Mouse (Mus musculus): ENCODE measurements around the gene Gm17617. TPM values are rescaled to one million over a fixed set of nuclear protein-coding genes. Genes with fewer than 3 reads are reported as not detected.

The Gm17617 gene
- polyA plus RNA-seq (2014; fragmentation: Nextera tagmentation; extraction: Ambion mirVana) = not detected in 2 replicates

DNA sequence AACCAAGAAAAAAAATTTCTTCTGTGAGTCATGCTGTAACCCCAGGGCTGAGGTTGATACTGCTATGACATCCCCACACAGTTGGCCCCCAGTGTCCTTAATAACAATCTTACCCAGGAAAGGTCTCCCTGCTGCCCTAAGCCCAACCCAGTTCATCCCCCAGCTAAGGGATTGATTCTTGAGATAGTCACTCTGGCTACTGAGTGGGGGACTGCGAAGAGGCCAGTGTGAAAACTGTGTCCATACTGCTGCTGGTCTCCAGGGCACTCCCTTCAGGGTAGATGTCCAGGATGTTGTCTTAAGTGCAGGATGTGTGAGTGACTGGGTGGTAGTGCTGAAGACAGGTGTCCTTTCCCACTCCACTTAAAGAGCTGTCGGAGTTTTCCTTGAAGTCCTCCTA lies at the start of gene Gm17617:
TSS of gene Gm17617 (minus strand) at position 101 of the 400 bp plus-strand sequence.
- H3K4me1 ChIP-seq (ENCODE audit: control insufficient read depth, insufficient read depth, low read length) = no peaks in the 10 kb centered on the region; the same call in 1 of the 2 replicates
- no peak for DNase-seq (ENCODE audit: low spot score)
- no peaks in the 10 kb centered on the region for H3K9me3 ChIP-seq (replicated peaks; ENCODE audit: control insufficient read depth, low read length)
- no peak for ATAC-seq
- H3K4me3 ChIP-seq (ENCODE audit: low read depth, low read length) = no peak within 1 kb of the TSS
- no peak within 1 kb of the TSS for H3K4me2 ChIP-seq (ENCODE audit: low read length)
- no peaks in the 10 kb centered on the region for H3K27me3 ChIP-seq (replicated peaks; ENCODE audit: control insufficient read depth, insufficient read depth, low read length)
- WGBS = 98% methylated on average over 2 of the region's 2 CpGs
- no peak within 1 kb of the TSS for H3K27ac ChIP-seq (ENCODE audit: low read depth, low read length)
- peaks cover 38% of the 10 kb centered on the region for H3K36me3 ChIP-seq (ENCODE audit: control insufficient read depth, insufficient read depth, low read length)
- H3K9ac ChIP-seq (ENCODE audit: low read length) = no peak within 1 kb of the TSS

DNA sequence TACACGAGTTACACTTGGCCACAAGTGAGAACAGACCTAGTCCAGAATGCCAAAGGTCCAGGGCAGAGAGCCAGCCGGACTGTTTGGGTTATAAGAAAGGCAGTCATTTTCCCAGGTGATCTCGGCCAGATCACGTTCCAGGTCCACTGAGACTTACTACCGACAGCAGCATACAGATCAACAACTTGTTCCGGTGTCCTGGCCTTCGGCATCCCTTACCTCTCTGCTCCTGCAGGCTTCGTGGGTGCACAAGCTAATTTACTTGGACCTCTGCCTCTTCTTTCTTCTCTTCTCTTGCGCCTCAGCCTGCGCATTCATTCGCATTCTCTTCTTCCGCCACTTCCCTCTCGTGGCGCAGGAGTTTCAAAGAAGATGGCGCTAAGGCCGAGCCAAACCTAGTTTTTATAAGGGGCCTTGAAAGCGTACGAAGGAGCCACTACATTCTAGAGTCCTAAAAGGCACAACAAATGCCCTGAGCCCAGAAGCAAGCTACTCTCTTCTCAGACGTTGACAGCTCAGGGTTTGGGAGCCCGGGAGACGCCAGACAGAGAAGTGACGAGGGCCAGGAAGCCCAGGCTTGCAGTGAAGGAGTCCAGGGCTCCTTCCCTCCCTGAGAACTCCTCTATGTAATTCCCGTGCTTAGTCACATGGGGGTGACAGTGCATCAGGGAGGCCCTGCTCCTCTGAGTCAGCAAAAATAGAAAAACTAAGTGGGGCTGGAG lies 49.0 kb upstream of the Gm17617 start:
- WGBS = 4% methylated on average over 23 of the region's 23 CpGs
- peak overlapping the region; percentile 63; the same call in 1 of the 2 replicates for H3K27ac ChIP-seq (ENCODE audit: low read depth, low read length)
- H3K4me3 ChIP-seq (ENCODE audit: low read depth, low read length) = peak overlapping the region; percentile 15
- peak overlapping the region; percentile 41 for H3K4me2 ChIP-seq (ENCODE audit: low read length)
- no peaks in the 10 kb centered on the region; the same call in 1 of the 2 replicates for H3K4me1 ChIP-seq (ENCODE audit: control insufficient read depth, insufficient read depth, low read length)
- H3K9me3 ChIP-seq (replicated peaks; ENCODE audit: control insufficient read depth, low read length) = no peaks in the 10 kb centered on the region
- peak overlapping the region; percentile 54 for H3K9ac ChIP-seq (ENCODE audit: low read length)
- H3K27me3 ChIP-seq (replicated peaks; ENCODE audit: control insufficient read depth, insufficient read depth, low read length) = no peaks in the 10 kb centered on the region
- peak; percentile 77 for DNase-seq (ENCODE audit: low spot score)
- peak; percentile 80 for ATAC-seq
- no peaks in the 10 kb centered on the region for H3K36me3 ChIP-seq (ENCODE audit: control insufficient read depth, insufficient read depth, low read length)

DNA sequence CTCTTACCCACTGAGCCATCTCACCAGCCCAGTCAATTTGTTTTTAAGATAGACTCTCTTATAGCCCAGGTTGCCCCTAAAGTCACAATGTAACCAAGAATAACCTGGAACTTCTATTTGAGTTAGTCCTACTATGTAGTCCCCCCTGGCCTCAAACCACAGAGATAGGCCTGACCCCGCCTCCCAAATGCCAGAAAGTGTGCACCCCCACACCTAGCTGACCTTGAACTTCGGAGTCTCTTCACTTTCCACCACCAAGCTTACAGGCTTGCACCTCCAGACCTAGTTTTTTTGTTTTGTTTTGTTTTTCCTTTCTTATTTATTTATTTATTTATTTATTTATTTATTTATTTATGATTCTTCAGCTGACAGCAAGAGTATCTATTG lies 48.4 kb upstream of the Gm17617 start:
- Histone ChIP-seq H3K9me3 (replicated peaks; ENCODE audit: control insufficient read depth, low read length) (no peaks in the 10 kb centered on the region), H3K4me1 (ENCODE audit: control insufficient read depth, insufficient read depth, low read length) (no peaks in the 10 kb centered on the region; the same call in 1 of the 2 replicates), H3K27ac (ENCODE audit: low read depth, low read length) (no peak overlapping the region), H3K4me2 (ENCODE audit: low read length) (peak overlapping the region; percentile 41), H3K9ac (ENCODE audit: low read length) (no peak overlapping the region; the same call in 1 of the 2 replicates), H3K4me3 (ENCODE audit: low read depth, low read length) (peak overlapping the region; percentile 15; the same call in 1 of the 2 replicates), H3K36me3 (ENCODE audit: control insufficient read depth, insufficient read depth, low read length) (no peaks in the 10 kb centered on the region), H3K27me3 (replicated peaks; ENCODE audit: control insufficient read depth, insufficient read depth, low read length) (no peaks in the 10 kb centered on the region)
- ATAC-seq (0 out of 2 replicates have a peak, but pooled peaks have one; percentile 27), DNase-seq (ENCODE audit: low spot score) (no peak)
- WGBS = 69% methylated on average over 2 of the region's 2 CpGs

DNA sequence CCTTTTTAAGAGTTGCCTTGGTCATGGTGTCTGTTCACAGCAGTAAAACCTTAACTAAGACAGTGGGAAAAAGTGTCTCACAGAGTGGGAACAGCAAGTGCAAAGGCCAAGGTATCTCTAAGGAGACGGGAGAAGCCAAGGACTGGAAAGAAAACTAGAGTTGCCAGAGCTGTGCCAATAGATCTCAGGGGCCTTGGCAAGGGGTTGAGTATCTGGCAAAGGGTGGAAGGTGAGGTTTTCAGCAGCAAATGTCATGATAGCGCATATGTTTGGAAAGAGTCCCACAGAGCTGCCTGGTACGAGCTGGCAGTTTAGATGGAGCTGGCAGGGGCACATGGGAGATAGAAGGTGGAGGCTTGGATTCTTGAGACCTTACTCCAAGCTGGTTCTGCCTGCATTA lies 46.2 kb upstream of the Gm17617 start:
- H3K27me3 ChIP-seq (replicated peaks; ENCODE audit: control insufficient read depth, insufficient read depth, low read length) = no peaks in the 10 kb centered on the region
- 80% methylated on average over 3 of the region's 3 CpGs for WGBS
- no peaks in the 10 kb centered on the region; the same call in 1 of the 2 replicates for H3K4me1 ChIP-seq (ENCODE audit: control insufficient read depth, insufficient read depth, low read length)
- peak; percentile 54 for DNase-seq (ENCODE audit: low spot score)
- H3K4me3 ChIP-seq (ENCODE audit: low read depth, low read length) = no peak overlapping the region
- no peaks in the 10 kb centered on the region for H3K36me3 ChIP-seq (ENCODE audit: control insufficient read depth, insufficient read depth, low read length)
- no peak overlapping the region for H3K9ac ChIP-seq (ENCODE audit: low read length)
- H3K27ac ChIP-seq (ENCODE audit: low read depth, low read length) = no peak overlapping the region
- no peaks in the 10 kb centered on the region for H3K9me3 ChIP-seq (replicated peaks; ENCODE audit: control insufficient read depth, low read length)
- no peak for ATAC-seq
- no peak overlapping the region for H3K4me2 ChIP-seq (ENCODE audit: low read length)

DNA sequence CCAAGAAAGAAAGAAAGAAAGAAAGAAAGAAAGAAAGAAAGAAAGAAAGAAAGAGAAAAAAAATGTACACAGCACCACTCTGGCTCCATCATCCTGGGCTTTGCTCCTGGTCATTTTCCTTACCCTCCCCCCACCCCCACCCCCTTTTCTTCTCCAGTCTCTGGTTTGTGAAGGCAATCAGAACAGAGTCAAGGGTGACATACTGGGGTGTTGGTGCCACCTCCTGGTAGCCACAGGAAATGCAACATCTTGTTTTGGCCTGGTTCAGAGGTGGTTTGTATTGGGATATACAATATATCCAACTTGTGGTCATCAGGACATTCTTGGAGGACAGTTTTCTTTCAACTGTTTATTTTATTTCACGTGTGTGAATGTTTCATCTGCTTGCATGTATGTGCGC lies 45.2 kb upstream of the Gm17617 start:
- Histone ChIP-seq H3K9me3 (replicated peaks; ENCODE audit: control insufficient read depth, low read length) (no peaks in the 10 kb centered on the region), H3K27ac (ENCODE audit: low read depth, low read length) (no peak overlapping the region), H3K27me3 (replicated peaks; ENCODE audit: control insufficient read depth, insufficient read depth, low read length) (no peaks in the 10 kb centered on the region), H3K9ac (ENCODE audit: low read length) (no peak overlapping the region), H3K4me2 (ENCODE audit: low read length) (no peak overlapping the region), H3K36me3 (ENCODE audit: control insufficient read depth, insufficient read depth, low read length) (no peaks in the 10 kb centered on the region), H3K4me3 (ENCODE audit: low read depth, low read length) (no peak overlapping the region), H3K4me1 (ENCODE audit: control insufficient read depth, insufficient read depth, low read length) (no peaks in the 10 kb centered on the region; the same call in 1 of the 2 replicates)
- WGBS = 34% methylated on average over 2 of the region's 2 CpGs
- DNase-seq (ENCODE audit: low spot score) (peak; percentile 77), ATAC-seq (peak; percentile 25; the same call in 1 of the 2 replicates)

DNA sequence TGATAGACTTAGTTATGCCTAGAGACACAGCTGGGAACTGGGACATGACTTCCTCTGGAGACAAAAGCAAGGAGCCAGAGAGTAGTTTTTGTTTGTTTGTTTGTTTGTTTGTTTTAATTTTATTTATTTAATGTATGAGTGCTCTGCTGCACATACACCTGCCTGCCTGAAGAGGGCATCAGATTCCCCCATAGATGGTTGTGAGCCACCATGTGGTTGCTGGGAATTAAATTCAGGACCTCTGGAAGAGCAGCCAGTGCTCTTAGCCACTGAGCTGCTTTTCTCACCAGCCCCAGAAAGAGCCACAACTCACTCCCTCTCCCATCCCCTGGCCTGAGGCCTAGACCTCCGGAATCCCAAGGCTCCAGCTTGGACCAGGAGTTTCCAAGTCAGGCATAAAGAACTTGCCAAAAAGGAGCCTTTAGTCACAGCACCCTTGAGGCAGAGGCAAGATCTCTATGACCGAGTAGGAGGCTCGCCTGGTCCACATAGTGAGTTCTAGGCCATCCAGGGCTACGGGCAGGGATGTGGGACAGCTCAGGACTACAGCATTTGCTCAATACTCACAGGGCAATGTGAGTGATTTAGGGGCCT lies 44.7 kb upstream of the Gm17617 start:
- ATAC-seq = no peak
- Histone ChIP-seq H3K27me3 (replicated peaks; ENCODE audit: control insufficient read depth, insufficient read depth, low read length) (no peaks in the 10 kb centered on the region), H3K4me2 (ENCODE audit: low read length) (no peak overlapping the region), H3K4me3 (ENCODE audit: low read depth, low read length) (no peak overlapping the region), H3K4me1 (ENCODE audit: control insufficient read depth, insufficient read depth, low read length) (no peaks in the 10 kb centered on the region; the same call in 1 of the 2 replicates), H3K9me3 (replicated peaks; ENCODE audit: control insufficient read depth, low read length) (no peaks in the 10 kb centered on the region), H3K36me3 (ENCODE audit: control insufficient read depth, insufficient read depth, low read length) (no peaks in the 10 kb centered on the region), H3K27ac (ENCODE audit: low read depth, low read length) (no peak overlapping the region), H3K9ac (ENCODE audit: low read length) (no peak overlapping the region)
- 61% methylated on average over 4 of the region's 4 CpGs for WGBS
- DNase-seq (ENCODE audit: low spot score) = no peak

DNA sequence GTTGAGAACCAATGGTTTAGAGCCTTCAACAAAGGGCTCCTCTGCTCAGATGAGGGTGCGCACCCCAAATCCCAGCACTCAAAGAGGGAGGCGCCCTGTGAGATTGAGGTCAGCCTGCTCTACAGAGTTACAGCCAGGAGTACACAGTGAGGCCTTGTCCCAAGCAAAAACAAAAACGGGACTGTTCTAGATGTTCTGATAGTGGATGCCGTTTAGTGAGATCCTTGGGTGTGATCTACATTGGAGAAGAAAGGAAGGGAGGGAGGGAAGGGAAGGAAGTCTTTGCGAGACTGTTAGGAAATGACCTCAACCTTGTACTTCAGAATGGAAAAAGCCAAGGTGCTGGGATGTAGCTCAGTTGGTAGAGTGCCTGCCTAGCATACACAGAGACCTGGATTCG lies 42.9 kb upstream of the Gm17617 start:
- H3K4me1 ChIP-seq (ENCODE audit: control insufficient read depth, insufficient read depth, low read length) = peaks cover 9% of the 10 kb centered on the region
- H3K9me3 ChIP-seq (replicated peaks; ENCODE audit: control insufficient read depth, low read length) = no peaks in the 10 kb centered on the region
- H3K9ac ChIP-seq (ENCODE audit: low read length) = no peak overlapping the region
- no peak for DNase-seq (ENCODE audit: low spot score)
- 97% methylated on average over 6 of the region's 6 CpGs for WGBS
- no peak overlapping the region for H3K27ac ChIP-seq (ENCODE audit: low read depth, low read length)
- no peaks in the 10 kb centered on the region for H3K36me3 ChIP-seq (ENCODE audit: control insufficient read depth, insufficient read depth, low read length)
- H3K4me3 ChIP-seq (ENCODE audit: low read depth, low read length) = no peak overlapping the region
- H3K27me3 ChIP-seq (replicated peaks; ENCODE audit: control insufficient read depth, insufficient read depth, low read length) = no peaks in the 10 kb centered on the region
- H3K4me2 ChIP-seq (ENCODE audit: low read length) = no peak overlapping the region
- ATAC-seq = no peak

DNA sequence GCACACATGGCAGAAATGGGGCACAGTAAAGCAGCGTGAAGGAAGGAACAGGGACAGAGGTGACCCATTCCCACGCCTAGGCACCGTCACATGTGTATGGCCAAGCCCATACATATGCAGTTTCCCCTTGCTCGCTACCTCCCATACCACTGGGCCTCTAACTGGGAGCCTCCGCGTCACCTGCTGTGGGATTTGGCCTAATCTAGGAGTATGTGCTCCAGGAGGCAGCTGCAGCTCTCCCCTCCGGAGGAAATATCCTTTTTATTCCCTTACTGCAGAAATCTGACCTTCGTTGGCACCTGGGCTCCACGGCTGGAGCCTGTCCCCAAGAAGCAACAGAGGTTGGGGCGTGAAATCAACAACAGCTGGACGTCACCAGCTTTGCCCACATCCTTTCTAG lies 41.0 kb upstream of the Gm17617 start:
- Histone ChIP-seq H3K9ac (ENCODE audit: low read length) (no peak overlapping the region), H3K27ac (ENCODE audit: low read depth, low read length) (no peak overlapping the region), H3K4me2 (ENCODE audit: low read length) (no peak overlapping the region), H3K4me1 (ENCODE audit: control insufficient read depth, insufficient read depth, low read length) (peaks cover 9% of the 10 kb centered on the region), H3K4me3 (ENCODE audit: low read depth, low read length) (no peak overlapping the region), H3K9me3 (replicated peaks; ENCODE audit: control insufficient read depth, low read length) (no peaks in the 10 kb centered on the region), H3K36me3 (ENCODE audit: control insufficient read depth, insufficient read depth, low read length) (no peaks in the 10 kb centered on the region), H3K27me3 (replicated peaks; ENCODE audit: control insufficient read depth, insufficient read depth, low read length) (no peaks in the 10 kb centered on the region)
- no peak for ATAC-seq
- DNase-seq (ENCODE audit: low spot score) = no peak
- WGBS = 79% methylated on average over 11 of the region's 11 CpGs

DNA sequence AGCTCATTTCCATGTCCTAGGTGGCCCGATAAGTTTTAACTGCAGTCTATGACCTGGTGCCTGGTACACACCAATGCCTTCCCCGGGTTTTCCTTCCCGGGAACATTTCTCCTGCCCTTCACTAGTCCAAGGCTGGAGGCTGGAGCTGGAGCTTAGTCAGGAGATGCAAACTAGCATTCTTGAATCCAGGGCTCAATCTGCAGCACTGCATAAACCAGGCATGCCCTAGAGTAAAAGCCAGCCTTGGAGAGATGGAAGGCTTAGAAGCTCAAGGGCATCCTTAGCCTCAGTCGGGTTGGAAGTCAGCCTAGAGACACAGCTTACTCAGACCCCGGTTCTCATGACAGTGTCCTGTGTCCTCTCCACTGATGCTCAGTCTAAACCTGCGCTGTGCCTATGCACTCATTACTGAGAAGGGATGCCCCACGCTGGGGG lies 39.0 kb upstream of the Gm17617 start:
- no peak overlapping the region; the same call in 1 of the 2 replicates for H3K4me2 ChIP-seq (ENCODE audit: low read length)
- no peak overlapping the region for H3K4me3 ChIP-seq (ENCODE audit: low read depth, low read length)
- no peaks in the 10 kb centered on the region for H3K36me3 ChIP-seq (ENCODE audit: control insufficient read depth, insufficient read depth, low read length)
- H3K9me3 ChIP-seq (replicated peaks; ENCODE audit: control insufficient read depth, low read length) = no peaks in the 10 kb centered on the region
- no peak overlapping the region for H3K27ac ChIP-seq (ENCODE audit: low read depth, low read length)
- H3K4me1 ChIP-seq (ENCODE audit: control insufficient read depth, insufficient read depth, low read length) = peaks cover 12% of the 10 kb centered on the region
- ATAC-seq (no peak), DNase-seq (ENCODE audit: low spot score) (no peak)
- H3K9ac ChIP-seq (ENCODE audit: low read length) = no peak overlapping the region
- no peaks in the 10 kb centered on the region for H3K27me3 ChIP-seq (replicated peaks; ENCODE audit: control insufficient read depth, insufficient read depth, low read length)
- WGBS = 41% methylated on average over 7 of the region's 7 CpGs
